Mouse (Mus musculus): ENCODE results near the gene Zmynd15.

Zmynd15 gene

DNA sequence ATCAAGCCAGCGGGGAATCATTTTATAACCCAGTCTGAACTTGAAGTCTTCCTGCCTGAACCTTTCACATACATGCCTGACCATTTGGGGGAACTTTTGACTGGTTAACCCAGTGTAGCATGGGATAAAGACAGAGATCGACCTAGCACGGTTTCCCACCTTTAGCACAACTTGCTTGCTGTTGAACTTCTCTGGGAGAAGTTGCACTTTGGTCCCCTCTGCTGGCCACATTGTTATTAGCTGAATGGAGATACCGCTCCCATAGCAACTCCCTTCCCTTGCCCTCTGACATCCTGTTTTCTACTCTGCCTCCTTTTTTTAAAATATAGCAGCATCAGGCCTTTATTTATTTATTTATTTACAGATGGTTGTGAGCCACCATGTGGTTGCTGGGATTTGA, 47.2 kb downstream of the Zmynd15 start:
- DNase-seq (ENCODE audit: low spot score in 2 of 2), result peak; percentile 66

DNA sequence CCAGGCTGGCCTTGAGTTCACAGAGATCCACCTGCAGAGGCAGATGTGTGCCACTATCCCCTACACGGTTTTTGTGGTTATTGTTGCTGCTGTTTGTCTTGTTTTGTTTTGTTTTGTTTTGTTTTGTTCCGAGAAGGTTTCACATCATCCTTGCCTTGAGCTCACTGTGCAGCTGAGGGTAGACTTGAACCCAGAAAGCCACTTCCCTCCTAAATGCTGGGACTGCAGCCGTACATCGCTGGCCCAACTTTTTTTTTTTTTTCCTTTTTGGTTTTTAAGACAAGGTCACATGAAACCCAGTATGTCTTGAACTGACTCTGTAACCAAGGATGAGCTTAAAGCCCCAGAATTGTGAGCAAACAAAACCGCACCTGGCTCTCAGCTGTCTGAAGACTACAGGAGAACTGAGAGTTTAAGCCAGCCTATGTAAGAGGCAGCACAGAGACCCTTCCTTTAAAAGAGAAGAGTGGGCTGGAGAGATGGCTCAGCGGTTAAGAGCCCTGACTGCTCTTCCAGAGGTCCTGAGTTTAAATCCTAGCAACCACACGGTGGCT, 47.8 kb downstream of the Zmynd15 start:
- DNase-seq (ENCODE audit: low spot score in 2 of 2), result no peak

DNA sequence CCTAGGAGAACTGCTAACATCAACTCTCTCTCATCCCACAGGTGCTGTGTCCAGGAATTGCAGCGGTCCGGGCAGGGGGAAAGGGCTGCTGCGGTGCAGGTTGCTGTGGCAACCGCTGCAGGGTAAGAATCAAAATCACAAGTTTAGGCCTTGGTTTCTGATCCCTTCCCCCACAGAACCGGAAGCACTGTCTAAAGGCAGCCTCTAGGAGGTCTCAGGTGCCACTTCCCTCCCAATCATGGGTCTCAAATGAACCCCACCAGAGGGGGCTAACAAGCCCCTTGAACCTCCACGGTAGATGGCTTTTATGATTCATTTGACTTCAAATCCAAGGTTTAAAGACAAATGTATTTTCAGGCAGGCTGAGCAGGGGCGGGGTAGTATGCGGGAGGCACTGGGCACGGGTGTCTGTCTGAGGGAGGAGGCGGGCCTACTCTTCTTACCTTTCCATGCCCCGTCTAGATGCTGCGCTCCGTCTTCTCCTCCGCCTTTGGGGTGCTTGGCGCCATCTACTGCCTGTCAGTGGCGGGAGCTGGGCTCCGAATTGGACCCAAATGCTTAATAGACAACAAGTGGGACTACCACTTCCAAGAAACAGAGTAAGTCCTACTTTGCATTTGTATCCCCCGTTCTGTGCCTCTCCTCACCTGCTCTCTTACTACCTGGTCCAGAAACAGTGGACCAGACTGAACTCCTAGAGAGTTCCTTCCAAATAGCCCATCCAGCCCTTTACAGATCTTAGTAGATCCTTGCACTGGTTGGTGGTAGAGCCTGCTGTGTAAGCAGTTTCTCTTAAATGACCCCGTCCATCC, 50.7 kb downstream of the Zmynd15 start:
- DNase-seq (ENCODE audit: low spot score in 2 of 2), result peak; percentile 36 to 49

DNA sequence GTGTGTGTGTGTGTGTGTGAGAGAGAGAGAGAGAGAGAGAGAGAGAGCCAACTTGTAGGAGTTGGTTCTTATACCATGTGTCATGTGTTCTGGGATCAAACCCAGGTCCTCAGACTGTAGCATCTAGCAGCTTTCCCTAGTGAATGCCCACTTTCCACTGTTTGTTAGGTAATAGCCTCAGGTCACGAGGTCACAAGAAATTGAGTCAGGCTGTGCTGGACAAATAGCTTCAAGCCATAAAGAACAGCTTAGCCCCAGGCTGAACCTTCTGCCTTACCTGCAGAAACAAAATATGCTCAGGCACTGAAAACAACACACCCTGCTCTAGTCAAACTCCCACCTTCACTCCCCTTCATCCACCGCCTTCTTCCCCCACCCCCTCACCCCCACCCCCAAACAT, 52.0 kb downstream of the Zmynd15 start:
- DNase-seq (ENCODE audit: low spot score in 2 of 2), result no peak

DNA sequence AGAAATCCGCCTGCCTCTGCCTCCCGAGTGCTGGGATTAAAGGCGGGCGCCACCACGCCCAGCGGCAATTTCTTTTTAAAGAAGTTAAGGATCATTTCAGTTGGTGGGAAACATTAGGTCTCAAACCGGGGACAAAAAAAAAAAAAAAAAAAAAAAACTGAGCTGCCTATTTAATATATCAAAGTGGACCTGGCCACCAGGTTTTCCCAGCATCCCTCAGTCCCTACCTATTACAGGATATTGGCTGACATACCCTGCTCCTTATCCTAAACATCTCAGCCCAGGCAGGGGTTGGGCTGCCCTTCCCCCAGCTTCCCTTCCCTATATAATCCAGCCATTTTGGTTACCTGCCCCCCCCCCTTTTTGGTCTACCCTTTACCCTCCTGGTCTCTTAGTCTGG, 52.6 kb downstream of the Zmynd15 start:
- DNase-seq (ENCODE audit: low spot score in 2 of 2), result no peak

DNA sequence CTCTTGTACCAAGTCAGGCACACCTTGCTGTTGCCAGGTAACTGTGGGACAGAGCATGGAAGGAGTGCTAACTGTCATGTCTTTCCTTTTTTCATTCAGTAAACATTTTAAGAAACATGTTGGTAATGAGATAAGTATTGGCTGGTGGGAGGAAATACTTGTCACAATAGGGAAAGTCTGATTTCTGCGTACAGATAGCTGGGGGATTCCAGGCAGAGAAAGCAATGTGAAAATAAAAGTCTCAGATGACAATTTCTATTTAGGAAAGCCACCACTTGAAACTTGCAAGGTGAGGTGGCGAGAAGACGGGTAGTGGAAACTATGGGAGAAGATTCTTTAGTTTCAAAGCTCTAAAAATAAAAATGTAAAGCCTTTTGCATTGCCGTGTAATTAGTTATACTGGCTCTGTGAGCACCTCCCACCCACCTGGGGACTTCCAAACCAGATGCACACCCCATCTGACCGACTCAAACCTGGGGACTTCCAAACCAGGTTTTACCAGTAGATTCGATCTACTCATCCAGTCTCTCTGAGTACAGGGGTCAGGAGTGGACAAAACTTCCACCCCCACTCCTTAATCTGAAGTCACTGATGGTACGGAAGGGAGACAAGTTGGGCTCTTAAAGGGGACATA, 53.6 kb downstream of the Zmynd15 start:
- DNase-seq (ENCODE audit: low spot score in 2 of 2), result no peak

DNA sequence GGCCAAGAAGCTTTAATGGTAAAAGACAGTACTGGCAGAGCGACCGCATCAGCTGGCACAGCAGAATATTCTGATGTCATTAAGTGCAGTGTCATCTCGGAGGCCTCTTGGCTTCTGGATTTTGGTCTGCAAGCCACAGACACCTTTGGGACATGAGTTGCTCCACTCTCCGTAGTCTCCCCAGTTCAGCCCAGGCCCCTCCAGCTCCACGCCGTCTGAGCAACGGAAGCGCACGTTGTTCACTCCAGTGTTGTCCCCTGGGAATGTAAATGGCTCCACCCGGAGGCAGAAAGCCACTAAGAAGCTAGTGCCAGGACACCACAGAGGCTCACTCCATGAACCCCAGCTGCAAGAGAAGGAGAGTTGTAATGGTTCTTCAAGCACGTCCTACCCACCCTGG, 54.3 kb downstream of the Zmynd15 start:
- DNase-seq (ENCODE audit: low spot score in 2 of 2), result no peak

DNA sequence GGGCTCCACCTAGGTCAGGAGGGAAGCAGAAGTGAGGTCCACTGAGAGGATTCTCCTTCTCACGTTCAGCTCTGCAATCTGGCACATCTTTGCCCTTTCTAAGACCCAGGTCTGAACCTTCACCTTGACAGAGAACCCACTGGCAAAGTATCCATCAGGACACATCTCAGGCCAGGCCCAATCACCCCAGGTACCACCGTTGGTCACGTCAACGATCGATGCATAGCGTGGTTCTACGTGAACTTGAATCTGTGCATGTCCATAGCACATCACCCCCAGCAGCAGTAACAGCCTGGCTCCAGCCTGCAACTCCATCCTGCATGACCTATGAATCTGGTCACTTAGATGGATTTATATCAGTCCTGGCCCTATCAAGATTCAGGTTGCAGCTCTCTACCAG, 55.1 kb downstream of the Zmynd15 start, which contains the start of gene Vmo1:
Gene Vmo1 (minus strand): TSS at position 329 of the 400 bp plus-strand sequence.
- DNase-seq (ENCODE audit: low spot score in 2 of 2), result no peak
